Mouse (Mus musculus): ENCODE data around the gene 2310034G01Rik.
A peak's percentile ranks its signal among the peaks of the same experiment; 100 is the strongest.

The 2310034G01Rik gene

DNA sequence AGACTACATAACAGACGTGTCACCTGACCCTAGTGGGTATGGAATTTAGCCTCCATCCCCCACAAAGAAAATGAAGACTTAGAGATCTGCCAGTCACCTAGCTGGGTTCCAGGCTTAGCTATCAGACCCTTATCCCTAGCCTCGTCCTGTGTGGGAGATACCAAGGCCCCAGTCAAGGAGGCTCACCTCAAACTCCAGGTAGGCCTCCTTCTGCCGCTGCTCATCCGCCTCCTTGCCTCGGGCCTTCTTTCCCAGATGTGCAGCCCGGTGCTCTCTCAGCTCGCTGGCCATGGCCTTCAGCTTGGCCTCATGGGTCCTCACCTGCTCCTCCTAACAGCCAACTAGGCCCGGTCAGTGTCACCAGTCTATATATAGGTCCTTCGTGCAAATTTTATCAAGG is 37.0 kb downstream of the 2310034G01Rik start:
- DNase-seq = no peak

DNA sequence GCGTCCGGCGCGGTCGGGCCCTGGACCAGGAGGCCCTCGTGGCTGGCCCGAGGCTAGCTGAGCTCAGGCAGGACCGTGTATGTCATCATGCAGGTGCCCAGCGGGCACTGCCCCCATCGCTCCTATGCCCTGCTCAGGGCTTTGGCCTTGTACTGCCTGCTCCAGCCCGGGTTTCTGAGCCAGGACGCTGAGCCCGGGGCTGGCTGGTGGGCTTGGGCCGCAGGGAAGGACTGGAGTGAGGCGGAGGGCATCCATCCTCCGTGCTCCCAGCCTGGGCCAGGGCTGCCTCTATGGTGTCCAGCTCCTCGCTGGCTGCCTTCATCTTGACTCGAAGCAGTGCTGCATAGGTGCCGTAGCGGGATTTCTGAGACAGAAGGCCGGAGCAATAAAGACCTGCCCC is 37.5 kb downstream of the 2310034G01Rik start:
- no peak for DNase-seq

GRCm38 (mm10) chr19:46311341-46311740 is 38.8 kb downstream of the 2310034G01Rik start:
- no peak for DNase-seq

DNA sequence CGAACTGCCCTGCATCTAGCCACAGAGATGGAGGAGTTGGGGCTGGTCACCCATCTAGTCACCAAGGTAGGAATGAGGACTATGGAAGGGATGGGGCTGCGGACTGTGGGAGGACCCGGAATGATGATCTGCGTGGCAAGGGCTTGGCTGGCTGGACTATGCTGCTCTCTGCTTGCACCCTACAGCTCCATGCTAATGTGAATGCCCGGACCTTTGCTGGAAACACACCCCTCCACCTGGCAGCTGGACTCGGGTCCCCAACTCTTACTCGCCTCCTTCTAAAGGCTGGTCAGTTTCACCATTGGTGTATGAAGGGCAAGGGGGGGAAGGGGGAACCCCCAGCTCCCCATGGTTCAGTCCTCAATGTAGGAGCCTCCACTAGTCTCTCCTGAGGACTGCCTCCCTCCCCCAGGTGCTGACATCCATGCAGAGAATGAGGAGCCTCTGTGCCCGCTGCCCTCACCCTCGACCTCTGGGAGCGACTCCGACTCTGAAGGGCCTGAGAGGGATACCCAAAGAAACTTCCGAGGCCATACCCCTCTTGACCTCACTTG is 39.7 kb downstream of the 2310034G01Rik start:
- no peak for DNase-seq

- DNase-seq = no peak
These were observed 40.3 kb downstream of the 2310034G01Rik start for GRCm38 (mm10) chr19:46309651-46310305.

- peak; percentile 90 for DNase-seq
These were observed 41.2 kb downstream of the 2310034G01Rik start for GRCm38 (mm10) chr19:46308706-46309435.

GRCm38 (mm10) chr19:46308303-46308702 is 41.8 kb downstream of the 2310034G01Rik start:
- no peak for DNase-seq

DNA sequence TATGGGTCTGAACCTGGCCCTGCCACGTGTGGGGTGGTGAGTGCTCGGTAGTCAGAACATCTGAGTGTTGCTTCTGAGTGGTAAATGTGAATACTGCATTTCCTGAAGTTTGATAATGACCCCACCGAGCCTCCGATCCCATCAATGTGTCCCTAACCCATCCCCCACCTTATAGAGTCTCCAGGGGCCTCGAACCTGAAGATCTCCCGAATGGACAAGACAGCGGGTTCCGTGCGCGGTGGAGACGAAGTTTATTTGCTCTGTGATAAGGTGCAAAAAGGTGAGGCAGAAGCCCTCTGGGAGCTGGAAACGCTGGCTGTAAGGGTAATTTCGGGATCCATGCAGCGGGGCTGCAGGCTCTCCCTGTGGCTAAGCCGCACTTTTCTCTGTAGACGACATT is 42.3 kb downstream of the 2310034G01Rik start:
- DNase-seq = no peak

GRCm38 (mm10) chr19:46306751-46307289 is 43.3 kb downstream of the 2310034G01Rik start:
- no peak for DNase-seq

GRCm38 (mm10) chr19:46306268-46306610 is 43.9 kb downstream of the 2310034G01Rik start:
- DNase-seq = no peak

GRCm38 (mm10) chr19:46305432-46306267 is 44.5 kb downstream of the 2310034G01Rik start:
- peak; percentile 94 for DNase-seq

GRCm38 (mm10) chr19:46304908-46305333 is 45.2 kb downstream of the 2310034G01Rik start:
- no peak for DNase-seq

- peak; percentile 98 for DNase-seq
These were observed 45.8 kb downstream of the 2310034G01Rik start, which contains the start of gene Nfkb2 for GRCm38 (mm10) chr19:46304216-46304841. TSS of gene Nfkb2 (plus strand) at chr19:46304320.

- DNase-seq = peak; percentile 48
These were observed 46.6 kb downstream of the 2310034G01Rik start for GRCm38 (mm10) chr19:46303251-46304215.

- no peak for DNase-seq
These were observed 47.6 kb downstream of the 2310034G01Rik start for GRCm38 (mm10) chr19:46302551-46302950.

GRCm38 (mm10) chr19:46300294-46301045 is 49.6 kb downstream of the 2310034G01Rik start:
- DNase-seq = no peak

Data from lung, postnatal 10 days (tissue).